In the genomic region with DNA sequence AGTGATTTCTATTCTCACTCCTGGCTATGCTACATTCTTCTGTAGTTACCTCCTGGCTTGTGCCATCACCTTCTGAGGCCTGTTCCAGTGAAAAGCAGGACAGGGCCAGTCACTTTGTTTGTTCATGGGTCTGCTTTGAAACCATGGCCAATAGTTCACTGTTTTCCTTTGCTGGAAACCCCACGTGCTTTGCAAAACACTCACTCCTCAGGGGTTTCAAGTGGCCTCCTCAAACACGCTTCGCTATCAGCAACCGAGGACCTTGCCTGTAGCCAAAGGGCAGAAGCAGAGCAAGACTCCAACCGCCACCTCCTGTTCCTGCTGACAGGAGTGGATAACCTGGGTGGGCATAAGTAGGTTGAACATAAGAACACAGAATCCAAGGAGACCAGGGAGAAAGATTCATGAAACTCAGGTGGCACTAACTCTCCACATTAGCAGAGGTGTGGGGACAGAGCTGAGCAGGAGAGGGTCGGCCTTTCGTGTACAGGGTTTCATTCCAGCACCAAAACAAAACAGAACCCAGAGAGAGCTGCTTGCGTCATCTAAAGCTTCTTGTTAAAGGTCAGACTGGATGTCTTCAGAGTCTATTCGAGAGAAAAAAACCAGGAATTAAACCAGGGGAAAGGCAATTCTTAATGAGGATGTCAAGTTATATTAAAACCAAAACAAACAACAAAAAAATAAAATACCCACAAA, we compare ENCODE assay signal across 11 mouse cellular contexts. TPM values are rescaled to one million over a fixed set of nuclear protein-coding genes. Genes with fewer than 3 reads are reported as not detected.
A peak's percentile ranks its signal among the peaks of the same experiment; 100 is the strongest.
DNase-seq lines count a peak whose midpoint lies in the region; ATAC-seq and TF ChIP-seq lines count a peak whose summit lies in the region.
"Had no signal": no experiment of that assay in that cellular context is flagged by ENCODE, and none has a peak within 500 bp of the region (broad histone marks: within the 10 kb centered on the region; RNA-seq: fewer than 3 reads in every experiment).

No protein-coding gene starts in this region.

- H3K9me3 ChIP-seq in liver, embryonic 15.5 days (replicated peaks): no peaks in the 10 kb centered on the region
- no peaks in the 10 kb centered on the region for H3K9me3 ChIP-seq in stomach, postnatal 0 days (ENCODE audit: control insufficient read depth, low read length)
- H3K9me3 ChIP-seq: forebrain, embryonic 12.5 days; hindbrain, embryonic 15.5 days; midbrain, embryonic 12.5 days had no signal

- peak; percentile 32 for DNase-seq in adrenal gland, postnatal 14 days
- no peak for DNase-seq in adrenal gland, postnatal 4 days (ENCODE audit: low spot score in 2 of 2)
- peak; percentile 80 to 86 for DNase-seq in lung, adult 18-20 months
- no peak for DNase-seq in lung, postnatal 14 days
- DNase-seq in stomach, postnatal 0 days (ENCODE audit: low spot score): peak; percentile 70
- no peak for DNase-seq in urinary bladder, postnatal 25 days (ENCODE audit: low spot score)
- DNase-seq in left cerebral cortex, adult 9 months (ENCODE audit: low spot score in 2 of 2): no peak

- peak overlapping the region; percentile 68 for H3K27ac ChIP-seq in liver, embryonic 15.5 days (replicated peaks)
- H3K27ac ChIP-seq in stomach, postnatal 0 days (replicated peaks): peak overlapping the region; percentile 42
- H3K27ac ChIP-seq: forebrain, embryonic 12.5 days; hindbrain, embryonic 15.5 days; midbrain, embryonic 12.5 days had no signal

- no peak overlapping the region; the same call in 1 of the 2 replicates for H3K9ac ChIP-seq in liver, embryonic 15.5 days
- H3K9ac ChIP-seq in stomach, postnatal 0 days (ENCODE audit: low read length): no peak overlapping the region
- H3K9ac ChIP-seq: forebrain, embryonic 12.5 days; hindbrain, embryonic 15.5 days; midbrain, embryonic 12.5 days had no signal

- no peak overlapping the region for H3K4me3 ChIP-seq in liver, embryonic 15.5 days (replicated peaks)
- no peak overlapping the region for H3K4me3 ChIP-seq in stomach, postnatal 0 days (ENCODE audit: low read depth, low read length)
- H3K4me3 ChIP-seq: forebrain, embryonic 12.5 days; hindbrain, embryonic 15.5 days; midbrain, embryonic 12.5 days had no signal

- WGBS in liver, embryonic 15.5 days (ENCODE audit: insufficient replicate concordance): 67% methylated on average over 9 of the region's 9 CpGs
- 49% methylated on average over 9 of the region's 9 CpGs for WGBS in stomach, postnatal 0 days

- ATAC-seq in liver, embryonic 15.5 days (ENCODE audit: insufficient read depth): no peak
- ATAC-seq in stomach, postnatal 0 days (ENCODE audit: low FRiP score, low TSS enrichment): peak; percentile 11

- H3K4me2 ChIP-seq in liver, embryonic 15.5 days: no peak overlapping the region
- no peak overlapping the region for H3K4me2 ChIP-seq in stomach, postnatal 0 days (replicated peaks; ENCODE audit: low read depth)
- H3K4me2 ChIP-seq: forebrain, embryonic 12.5 days; hindbrain, embryonic 15.5 days; midbrain, embryonic 12.5 days had no signal

- H3K36me3 ChIP-seq in liver, embryonic 15.5 days (replicated peaks): peaks cover 17% of the 10 kb centered on the region
- H3K36me3 ChIP-seq in stomach, postnatal 0 days (ENCODE audit: control insufficient read depth, insufficient read depth, low read length): no peaks in the 10 kb centered on the region; the same call in 1 of the 2 replicates
- H3K36me3 ChIP-seq: forebrain, embryonic 12.5 days; hindbrain, embryonic 15.5 days; midbrain, embryonic 12.5 days had no signal

- H3K27me3 ChIP-seq in liver, embryonic 15.5 days: no peaks in the 10 kb centered on the region
- H3K27me3 ChIP-seq in stomach, postnatal 0 days (ENCODE audit: control insufficient read depth, insufficient read depth, low read length): no peaks in the 10 kb centered on the region
- H3K27me3 ChIP-seq: hindbrain, embryonic 15.5 days had no signal

- H3K4me1 ChIP-seq in liver, embryonic 15.5 days (replicated peaks): peaks cover 53% of the 10 kb centered on the region
- peaks cover 4% of the 10 kb centered on the region; the same call in 1 of the 2 replicates for H3K4me1 ChIP-seq in stomach, postnatal 0 days (replicated peaks; ENCODE audit: control insufficient read depth, insufficient read depth)

- no peak for TF ChIP-seq CTCF in stomach, postnatal 0 days (IDR thresholded peaks at IDR 0.05; ENCODE audit: low read depth)

- no peak for TF ChIP-seq EP300 in stomach, postnatal 0 days (optimal IDR thresholded peaks at IDR 0.05)

RNA-seq across cellular contexts. Expression of a gene that starts 47.5 kb away (rescaled TPM):
- total RNA-seq in adrenal gland, postnatal 14 days (2021): 26.0 and 34.5 TPM in 2 replicates
- 10 to 100 TPM; 42.4 to 45.9 TPM for total RNA-seq in adrenal gland, postnatal 4 days (2021)
- polyA plus RNA-seq in liver, embryonic 15.5 days (2015; fragmentation: Nextera tagmentation; extraction: Ambion mirVana): 12.9 and 13.1 TPM in 2 replicates
- 13.8 and 18.8 TPM in 2 replicates for polyA plus RNA-seq in stomach, postnatal 0 days (2015; fragmentation: Nextera tagmentation; extraction: Ambion mirVana)

RNA-seq across cellular contexts. Expression of a gene that starts 50.0 kb away (rescaled TPM):
- 14.7 and 16.5 TPM in 2 replicates for total RNA-seq in adrenal gland, postnatal 14 days (2021)
- total RNA-seq in adrenal gland, postnatal 4 days (2021): 10 to 100 TPM; 25.9 to 26.3 TPM
- polyA plus RNA-seq in liver, embryonic 15.5 days (2015; fragmentation: Nextera tagmentation; extraction: Ambion mirVana): 7.1 and 7.9 TPM in 2 replicates
- polyA plus RNA-seq in stomach, postnatal 0 days (2015; fragmentation: Nextera tagmentation; extraction: Ambion mirVana): 2.9 and 3.2 TPM in 2 replicates

RNA-seq across cellular contexts. Expression of a gene that starts 56.4 kb away (rescaled TPM):
- 87.4 and 92.1 TPM in 2 replicates for total RNA-seq in adrenal gland, postnatal 14 days (2021)
- 100 to 1,000 TPM; 105 to 110 TPM for total RNA-seq in adrenal gland, postnatal 4 days (2021)
- 21.1 and 24.4 TPM in 2 replicates for polyA plus RNA-seq in liver, embryonic 15.5 days (2015; fragmentation: Nextera tagmentation; extraction: Ambion mirVana)
- 38.1 and 40.9 TPM in 2 replicates for polyA plus RNA-seq in stomach, postnatal 0 days (2015; fragmentation: Nextera tagmentation; extraction: Ambion mirVana)

Comparison
In these comparisons a context has a peak if more than half of its experiments do, and no peak if none do; other contexts are left out.
1. DNase-seq: peak in adrenal gland, postnatal 14 days (single experiment), lung, adult 18-20 months (2 of 2) and stomach, postnatal 0 days (single experiment); none in adrenal gland, postnatal 4 days (0 of 2), lung, postnatal 14 days (single experiment), urinary bladder, postnatal 25 days (single experiment) and left cerebral cortex, adult 9 months (0 of 2).